ENCODE assay signal across 9 mouse cellular contexts in genomic region chr13:73847465-73847836, GRCm38 (mm10). TPM values are rescaled to one million over a fixed set of nuclear protein-coding genes. Genes with fewer than 3 reads are reported as not detected.
A peak's percentile ranks its signal among the peaks of the same experiment; 100 is the strongest.
DNase-seq lines count a peak whose midpoint lies in the region; ATAC-seq and TF ChIP-seq lines count a peak whose summit lies in the region.
"Had no signal": no experiment of that assay in that cellular context is flagged by ENCODE, and none has a peak within 500 bp of the region (broad histone marks: within the 10 kb centered on the region; RNA-seq: fewer than 3 reads in every experiment).

Gene Nkd2, minus strand, starts transcription at chr13:73847631.

- H3K36me3 ChIP-seq in embryonic facial prominence, embryonic 10.5 days (replicated peaks), result peaks cover 10% of the 10 kb centered on the region
- no peaks in the 10 kb centered on the region for H3K36me3 ChIP-seq in intestine, postnatal 0 days (ENCODE audit: control insufficient read depth, insufficient read depth)

- peak; percentile 82 for ATAC-seq in intestine, postnatal 0 days
- ATAC-seq in megakaryocyte-erythroid progenitor cell, adult 5-6 weeks (replicated peaks; ENCODE audit: low FRiP score, low TSS enrichment, poor library complexity, severe bottlenecking), result peak; percentile 87

- H3K27me3 ChIP-seq in embryonic facial prominence, embryonic 10.5 days (replicated peaks; ENCODE audit: low read depth, poor library complexity, severe bottlenecking), result peaks cover 47% of the 10 kb centered on the region
- peaks cover 15% of the 10 kb centered on the region; the same call in 1 of the 2 replicates for H3K27me3 ChIP-seq in intestine, postnatal 0 days (replicated peaks; ENCODE audit: control insufficient read depth, insufficient read depth, low read length)

- peaks cover 36% of the 10 kb centered on the region for H3K4me1 ChIP-seq in embryonic facial prominence, embryonic 10.5 days
- no peaks in the 10 kb centered on the region for H3K4me1 ChIP-seq in intestine, postnatal 0 days (replicated peaks; ENCODE audit: control insufficient read depth, insufficient read depth, low read length)

- H3K9ac ChIP-seq in intestine, postnatal 0 days (ENCODE audit: low read depth, low read length), result peak within 1 kb of the TSS; percentile 43

- H3K4me2 ChIP-seq in intestine, postnatal 0 days (replicated peaks; ENCODE audit: low read depth), result peak within 1 kb of the TSS; percentile 88

- peak within 1 kb of the TSS; percentile 86 for H3K27ac ChIP-seq in embryonic facial prominence, embryonic 10.5 days (replicated peaks)
- H3K27ac ChIP-seq in intestine, postnatal 0 days (ENCODE audit: low read depth, low read length), result no peak within 1 kb of the TSS

- WGBS in embryonic facial prominence, embryonic 10.5 days, result under 1% methylated on average over 38 of the region's 38 CpGs
- whole genome bisulfite sequencing in intestine, postnatal 0 days, result under 1% methylated on average over 38 of the region's 38 CpGs

- peak; percentile 92 for DNase-seq in adrenal gland, postnatal 14 days
- peak; percentile 92 for DNase-seq in embryonic facial prominence, embryonic 10.5 days (ENCODE audit: low spot score)
- peak; percentile 99 for DNase-seq in heart, adult 11 months
- peak; percentile 63 to 71 for DNase-seq in left cerebral cortex, postnatal 25 days (ENCODE audit: low spot score in 2 of 2)
- peak; percentile 94 for DNase-seq in right cerebral cortex, postnatal 4 days
- peak; percentile 76 to 87 for DNase-seq in urinary bladder, postnatal 4 days (ENCODE audit: low spot score in 2 of 2)

- no peaks in the 10 kb centered on the region for H3K9me3 ChIP-seq in embryonic facial prominence, embryonic 10.5 days
- no peaks in the 10 kb centered on the region for H3K9me3 ChIP-seq in intestine, postnatal 0 days (ENCODE audit: control insufficient read depth)

- TF ChIP-seq CTCF in intestine, postnatal 0 days (IDR thresholded peaks at IDR 0.05; ENCODE audit: low read depth), result peak; percentile 86

- H3K4me3 ChIP-seq in embryonic facial prominence, embryonic 10.5 days, result peak within 1 kb of the TSS; percentile 81
- peak within 1 kb of the TSS; percentile 58 for H3K4me3 ChIP-seq in intestine, postnatal 0 days (ENCODE audit: low read depth, low read length)
- H3K4me3 ChIP-seq: myocyte had no signal

- intact Hi-C loops in left cerebral cortex, postnatal 25 days (cut with DNase I), result no loop called here

RNA-seq across cellular contexts. Expression of gene Nkd2, which starts in this region (rescaled TPM):
- 1.9 and 2.7 TPM in 2 replicates for total RNA-seq in adrenal gland, postnatal 14 days (2021)
- 20.8 and 26.2 TPM in 2 replicates for polyA plus RNA-seq in embryonic facial prominence, embryonic 10.5 days (2016; fragmentation: Nextera tagmentation; extraction: Ambion mirVana)
- 4.1 and 4.6 TPM in 2 replicates for polyA plus RNA-seq in intestine, postnatal 0 days (2015; fragmentation: Nextera tagmentation; extraction: Ambion mirVana)
- 1 to 10 TPM; 2.2 to 2.6 TPM for total RNA-seq in left cerebral cortex, postnatal 25 days (2021)
- total RNA-seq in megakaryocyte-erythroid progenitor cell, adult 5-6 weeks (2014; fragmentation: Nextera tagmentation), result not detected in 2 replicates
- not detected in 2 replicates for total RNA-seq in megakaryocyte-erythroid progenitor cell, adult 5-6 weeks (2017)

Comparison
In these comparisons a context has a peak if more than half of its experiments do, and no peak if none do; other contexts are left out.
1. Peak in ATAC-seq in megakaryocyte-erythroid progenitor cell, adult 5-6 weeks; RNA of the gene not detected or under 1 TPM.